Mouse (Mus musculus) ovary, postnatal 10 days (tissue): ENCODE measurements around the gene Erp27.

Experiments used
- DNase-seq: peaks from one replicate; pipeline ENCODE4 v3.0.0; 2022; ENCODE audit warnings: low spot score

Gene Erp27

DNA sequence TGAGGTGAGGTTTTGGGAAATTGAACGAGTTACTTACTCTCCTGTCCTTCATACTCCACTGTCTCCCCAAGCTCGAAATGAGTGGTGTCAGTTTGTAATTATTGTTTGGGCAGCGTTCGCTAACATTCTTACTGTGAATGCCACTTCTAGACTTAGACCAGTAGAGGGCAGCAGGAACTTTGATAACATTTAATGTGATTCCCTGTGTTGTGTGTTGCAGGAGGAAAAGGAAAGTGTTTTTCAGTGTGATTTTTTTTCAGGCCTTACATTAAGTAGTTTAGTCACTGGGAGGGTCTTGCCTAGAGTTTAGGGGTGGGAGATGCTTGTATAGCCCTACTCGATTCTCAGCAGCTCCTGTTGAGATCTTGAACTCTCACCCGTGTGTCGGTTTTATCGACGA is 61.0 kb downstream of the Erp27 start:
- no peak for DNase-seq

DNA sequence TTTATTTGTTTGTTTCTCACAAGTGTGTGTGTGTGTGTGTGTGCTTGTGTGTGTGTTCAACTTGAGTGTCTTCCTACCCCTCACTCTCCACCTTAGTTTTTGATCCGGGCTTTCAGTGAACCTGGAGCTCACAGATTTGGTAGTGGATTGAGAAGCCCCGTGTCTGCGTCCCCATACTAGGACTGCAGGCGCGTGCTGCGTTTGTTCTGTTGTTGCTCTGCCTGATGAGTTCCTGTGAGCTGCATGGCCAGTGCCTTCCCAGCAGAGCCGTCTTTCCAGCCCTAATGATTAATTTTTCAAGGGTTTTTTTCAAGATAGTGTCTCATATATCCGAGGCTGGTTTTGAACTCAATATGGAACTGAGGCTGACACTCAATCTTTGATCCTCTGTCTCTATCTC is 63.6 kb downstream of the Erp27 start:
- DNase-seq, result no peak

- DNase-seq, result no peak
Measured at GRCm38 (mm10) chr6:136857873-136858260, 64.1 kb downstream of the Erp27 start.
